Mouse (Mus musculus) lung, embryonic 15.5 days (tissue): Measurements from ENCODE around the gene Plekha7. TPM values are rescaled to one million over a fixed set of nuclear protein-coding genes. Genes with fewer than 3 reads are reported as not detected.

Source experiments
- ATAC-seq: fragments of 200-750 bp; cut with Nextera tagmentation; 2 replicates; pipeline ENCODE4 v1.8.0; 2017; ENCODE audit warnings: moderate number of reproducible peaks, borderline replicate concordance; ENCODE audit not compliant: low FRiP score, low TSS enrichment; ENCODE audit errors: extremely low read depth
- H3K27ac ChIP-seq: fragments of 300-500 bp; sonication (generic); 2 replicates; pipeline ENCODE4 v1.5.1; 2015; ENCODE audit warnings: moderate library complexity, mild to moderate bottlenecking, inconsistent platforms
- H3K27me3 ChIP-seq: fragments of 300-500 bp; sonication (generic); 2 replicates; pipeline ENCODE4 v1.6.1; 2015; ENCODE audit warnings: inconsistent platforms
- H3K36me3 ChIP-seq: fragments of 300-500 bp; sonication (generic); 2 replicates; pipeline ENCODE4 v1.6.1; 2015; ENCODE audit warnings: inconsistent platforms
- H3K4me1 ChIP-seq: fragments of 300-500 bp; sonication (generic); 2 replicates; pipeline ENCODE4 v1.6.1; 2015; ENCODE audit warnings: inconsistent platforms
- H3K4me2 ChIP-seq: fragments of 300-500 bp; sonication (generic); 2 replicates; pipeline ENCODE4 v1.6.1; 2015; ENCODE audit warnings: inconsistent platforms, mild to moderate bottlenecking, moderate library complexity
- H3K4me3 ChIP-seq: fragments of 300-500 bp; sonication (generic); 2 replicates; pipeline ENCODE4 v1.5.1; 2015; ENCODE audit warnings: mild to moderate bottlenecking, inconsistent platforms
- H3K9ac ChIP-seq: fragments of 300-500 bp; sonication (generic); 2 replicates; pipeline ENCODE4 v1.6.1; 2015; ENCODE audit warnings: inconsistent platforms
- H3K9me3 ChIP-seq: fragments of 300-500 bp; sonication (generic); 2 replicates; pipeline ENCODE4 v1.6.1; 2016; ENCODE audit warnings: inconsistent platforms
- WGBS: fragments of 180-500 bp; shearing (Covaris S2); methylation state at CpG from one replicate; pipeline ENCODE4 v1.1.7; 2015; 5-methylcytosine and 5-hydroxymethylcytosine counted together
- polyA plus RNA-seq: library from polyadenylated mRNA; unstranded; fragments of >200 nt; fragmentation: Nextera tagmentation; extraction: Ambion mirVana; gene quantifications from 2 replicates; pipeline ENCODE4 v1.2.1, GENCODE M21; 2015

Plekha7 gene
- polyA plus RNA-seq: 12.1 and 15.1 TPM in 2 replicates

DNA sequence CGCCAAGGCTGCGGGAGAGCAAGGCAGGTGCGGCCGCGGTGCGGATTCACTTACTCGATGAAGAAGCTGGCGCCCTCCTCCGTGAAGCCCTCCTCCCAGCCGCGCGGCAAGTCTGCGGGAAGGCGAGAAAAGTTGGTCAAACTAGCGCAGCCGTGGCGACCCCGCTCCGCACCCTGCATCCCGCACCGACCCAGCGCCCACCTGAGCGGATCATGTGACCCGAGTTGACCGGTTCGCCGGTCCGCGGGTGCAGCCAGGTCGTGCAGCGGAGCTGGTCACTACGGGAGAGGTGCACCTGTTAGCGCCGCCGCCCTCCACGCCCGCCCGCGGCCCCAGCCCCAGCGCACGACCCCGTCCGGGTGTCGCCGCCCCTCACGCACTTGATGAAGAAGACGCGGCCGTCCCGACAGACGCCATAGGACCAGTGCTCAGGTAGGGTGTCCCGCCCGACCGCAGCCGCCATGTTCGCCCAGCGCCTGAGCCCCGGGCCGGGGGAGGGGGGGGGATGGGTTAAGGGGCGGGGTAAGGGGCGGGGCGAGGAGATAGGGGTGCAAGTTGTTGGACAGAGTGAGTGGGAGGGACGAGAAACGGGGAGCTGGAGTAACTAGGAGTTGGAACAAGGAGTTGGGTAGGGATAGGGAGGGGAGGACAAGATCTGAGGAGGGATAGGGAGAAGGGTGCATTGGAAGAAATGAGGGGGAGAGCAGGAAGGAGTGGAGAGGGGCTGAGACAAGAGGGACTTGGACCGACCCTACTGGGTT is at the start of gene Plekha7:
Plekha7 (minus strand) TSS at position 506 of the 761 bp plus-strand sequence.
- peak; percentile 68 for ATAC-seq

GRCm38 (mm10) chr7:116336226-116336625 is 28.1 kb upstream of the Plekha7 start:
- 24% methylated on average over 1 of the region's 1 CpGs for WGBS
- ATAC-seq: no peak
- Histone ChIP-seq H3K36me3 (peaks cover 30% of the 10 kb centered on the region), H3K4me2 (no peak overlapping the region), H3K27ac (no peak overlapping the region), H3K9ac (no peak overlapping the region), H3K27me3 (no peaks in the 10 kb centered on the region), H3K9me3 (no peaks in the 10 kb centered on the region), H3K4me3 (no peak overlapping the region), H3K4me1 (peaks cover 24% of the 10 kb centered on the region)

More for the DNA sequence above, at the start of gene Plekha7:
- no peaks in the 10 kb centered on the region for H3K36me3 ChIP-seq
- peaks cover 23% of the 10 kb centered on the region for H3K4me1 ChIP-seq
- no peaks in the 10 kb centered on the region for H3K9me3 ChIP-seq
- H3K27me3 ChIP-seq: peaks cover 18% of the 10 kb centered on the region; the same call in 1 of the 2 replicates
- peak within 1 kb of the TSS; percentile 88 for H3K27ac ChIP-seq
- peak within 1 kb of the TSS; percentile 95 for H3K4me2 ChIP-seq
- peak within 1 kb of the TSS; percentile 55 for H3K9ac ChIP-seq
- WGBS: under 1% methylated on average over 48 of the region's 65 CpGs
- peak within 1 kb of the TSS; percentile 55 for H3K4me3 ChIP-seq

DNA sequence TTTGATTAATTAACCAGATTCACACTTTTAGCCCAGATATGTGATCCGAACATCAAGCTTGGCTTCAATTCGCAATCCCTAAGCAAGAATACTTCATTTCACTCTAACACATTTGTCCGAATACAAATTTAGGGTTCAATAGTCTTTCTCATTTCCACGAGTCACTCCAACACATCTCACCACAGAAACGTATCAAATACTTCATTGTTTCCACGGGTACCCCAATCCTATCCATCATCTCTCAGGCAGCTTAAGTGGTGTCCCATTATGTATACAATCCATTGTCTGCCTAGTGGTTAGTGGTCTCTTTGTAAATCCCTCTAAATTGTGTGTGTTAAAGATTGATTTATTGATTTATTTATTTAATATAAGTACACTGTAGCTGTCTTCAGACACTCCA is 27.0 kb upstream of the Plekha7 start:
- Histone ChIP-seq H3K4me1 (peaks cover 24% of the 10 kb centered on the region), H3K27ac (no peak overlapping the region), H3K27me3 (no peaks in the 10 kb centered on the region), H3K9me3 (no peaks in the 10 kb centered on the region), H3K4me2 (peak overlapping the region; percentile 67), H3K4me3 (peak overlapping the region; percentile 82), H3K9ac (peak overlapping the region; percentile 69; the same call in 1 of the 2 replicates), H3K36me3 (peaks cover 35% of the 10 kb centered on the region)
- WGBS: 52% methylated on average over 6 of the region's 6 CpGs
- ATAC-seq: no peak

DNA sequence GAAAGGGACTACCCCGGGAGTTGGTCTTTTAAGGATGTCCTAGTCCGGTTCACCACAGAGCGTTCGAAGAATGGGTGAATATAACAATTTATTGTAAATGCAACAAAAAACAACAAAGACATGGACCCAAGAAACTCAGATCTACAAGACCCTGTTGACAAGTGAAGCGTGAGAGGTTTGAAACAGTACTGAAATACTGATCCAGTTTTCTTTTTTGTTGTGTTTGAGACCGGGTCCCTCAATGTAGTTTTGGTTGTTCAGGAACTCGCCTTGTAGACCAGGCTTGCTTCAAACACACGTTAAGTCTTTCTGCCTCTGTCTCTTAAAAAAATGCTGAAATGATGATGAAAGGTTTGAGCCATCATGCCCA is 26.5 kb upstream of the Plekha7 start:
- ATAC-seq: no peak
- H3K27me3 ChIP-seq: no peaks in the 10 kb centered on the region
- peak overlapping the region; percentile 69 for H3K9ac ChIP-seq
- H3K4me1 ChIP-seq: peaks cover 24% of the 10 kb centered on the region
- peak overlapping the region; percentile 69 for H3K27ac ChIP-seq
- H3K4me2 ChIP-seq: peak overlapping the region; percentile 67
- H3K36me3 ChIP-seq: peaks cover 35% of the 10 kb centered on the region
- H3K4me3 ChIP-seq: peak overlapping the region; percentile 82
- 13% methylated on average over 8 of the region's 8 CpGs for WGBS
- no peaks in the 10 kb centered on the region for H3K9me3 ChIP-seq

DNA sequence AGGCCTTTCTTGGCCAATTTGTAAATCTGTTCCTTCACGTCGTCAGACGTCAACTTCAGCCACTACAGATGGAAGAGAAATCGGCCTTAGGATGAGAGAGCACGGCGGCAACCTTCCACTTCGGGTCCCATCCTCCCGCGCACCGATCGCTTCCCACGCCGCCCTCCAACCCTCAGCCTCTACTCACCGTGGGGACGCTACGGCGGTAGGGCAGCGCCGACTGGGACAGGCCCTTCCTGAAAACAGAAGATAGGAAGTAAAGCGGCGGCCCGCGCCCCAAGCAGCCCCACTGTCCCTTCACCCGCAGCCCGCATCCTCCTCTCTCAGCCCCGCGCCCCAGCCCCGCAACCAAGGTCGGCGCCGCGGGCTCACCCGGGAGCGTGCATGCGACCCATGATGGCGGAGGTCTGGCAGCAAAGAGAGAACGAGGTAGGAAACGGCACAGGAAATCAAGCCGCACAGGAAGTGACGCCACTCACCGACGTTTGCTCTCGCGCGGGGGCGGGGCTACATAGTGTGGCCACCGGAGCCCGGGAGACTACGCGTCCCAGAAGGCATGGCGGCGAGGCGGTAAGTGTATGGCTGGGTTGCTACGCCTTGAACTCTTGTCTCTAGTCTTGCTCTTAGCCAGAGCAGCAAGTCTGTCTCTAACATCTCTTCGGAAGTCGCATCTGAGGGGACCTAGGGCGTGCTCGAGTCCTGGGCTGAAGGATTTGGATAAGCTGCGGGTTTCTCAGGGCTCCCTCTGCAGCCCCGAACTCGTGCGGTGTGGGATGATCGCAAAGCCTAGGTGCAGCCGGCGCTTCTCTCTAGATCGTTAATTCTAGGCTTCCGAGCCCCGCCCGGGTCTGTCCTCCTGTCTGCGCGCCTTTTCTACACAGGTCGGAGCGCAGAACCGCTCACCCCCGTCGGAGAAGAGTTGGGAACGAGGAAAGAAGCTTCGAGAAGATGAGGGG is 25.8 kb upstream of the Plekha7 start, which contains the start of gene Rps13:
Rps13 (minus strand) TSS at position 483 of the 956 bp plus-strand sequence.
- H3K4me3 ChIP-seq: peak within 1 kb of the TSS; percentile 82
- peak within 1 kb of the TSS; percentile 67 for H3K4me2 ChIP-seq
- H3K4me1 ChIP-seq: peaks cover 24% of the 10 kb centered on the region
- peak; percentile 99 for ATAC-seq
- H3K9me3 ChIP-seq: no peaks in the 10 kb centered on the region
- peak within 1 kb of the TSS; percentile 83 for H3K27ac ChIP-seq
- H3K9ac ChIP-seq: peak within 1 kb of the TSS; percentile 97
- no peaks in the 10 kb centered on the region for H3K27me3 ChIP-seq
- peaks cover 36% of the 10 kb centered on the region for H3K36me3 ChIP-seq
- WGBS: under 1% methylated on average over 78 of the region's 78 CpGs

- no peaks in the 10 kb centered on the region for H3K9me3 ChIP-seq
- 92% methylated on average over 2 of the region's 2 CpGs for WGBS
- no peak overlapping the region for H3K9ac ChIP-seq
- H3K4me1 ChIP-seq: peaks cover 24% of the 10 kb centered on the region
- H3K27ac ChIP-seq: no peak overlapping the region
- H3K4me2 ChIP-seq: no peak overlapping the region
- no peak overlapping the region for H3K4me3 ChIP-seq
- no peaks in the 10 kb centered on the region for H3K27me3 ChIP-seq
- no peak for ATAC-seq
- peaks cover 38% of the 10 kb centered on the region for H3K36me3 ChIP-seq
These were observed 23.1 kb upstream of the Plekha7 start for GRCm38 (mm10) chr7:116331246-116331645.

GRCm38 (mm10) chr7:116329858-116330257 is 21.7 kb upstream of the Plekha7 start:
- H3K27me3 ChIP-seq: no peaks in the 10 kb centered on the region
- peaks cover 16% of the 10 kb centered on the region for H3K4me1 ChIP-seq
- no peak overlapping the region for H3K27ac ChIP-seq
- H3K4me3 ChIP-seq: no peak overlapping the region
- H3K4me2 ChIP-seq: no peak overlapping the region
- H3K9ac ChIP-seq: no peak overlapping the region
- WGBS: 86% methylated on average over 4 of the region's 4 CpGs
- peaks cover 38% of the 10 kb centered on the region for H3K36me3 ChIP-seq
- H3K9me3 ChIP-seq: no peaks in the 10 kb centered on the region
- ATAC-seq: no peak

- H3K4me2 ChIP-seq: no peak overlapping the region
- no peak overlapping the region for H3K4me3 ChIP-seq
- WGBS: 74% methylated on average over 7 of the region's 7 CpGs
- peaks cover 15% of the 10 kb centered on the region for H3K4me1 ChIP-seq
- H3K9ac ChIP-seq: no peak overlapping the region
- H3K9me3 ChIP-seq: no peaks in the 10 kb centered on the region
- no peak overlapping the region for H3K27ac ChIP-seq
- no peak for ATAC-seq
- no peaks in the 10 kb centered on the region for H3K27me3 ChIP-seq
- H3K36me3 ChIP-seq: peaks cover 38% of the 10 kb centered on the region
These were observed 20.6 kb upstream of the Plekha7 start for GRCm38 (mm10) chr7:116328777-116329176.

DNA sequence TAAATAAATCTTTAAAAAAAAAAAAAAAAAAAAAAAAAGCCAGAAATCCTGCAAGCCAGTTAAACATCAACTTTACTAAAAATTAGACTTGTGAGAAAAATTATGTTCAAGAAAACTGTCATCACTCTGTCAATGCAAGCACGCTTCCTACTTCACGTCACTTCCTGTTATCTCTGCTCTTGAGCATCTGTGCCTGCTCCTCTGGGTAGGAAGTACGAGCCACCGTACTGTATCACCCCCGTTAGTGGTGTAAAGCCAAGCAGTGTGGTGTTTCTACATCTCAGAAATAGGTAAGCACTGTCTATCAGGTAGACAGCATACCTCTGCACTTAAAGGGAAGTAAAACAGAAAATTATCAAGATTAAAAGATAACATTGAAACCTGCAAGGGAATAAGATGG is 19.7 kb upstream of the Plekha7 start:
- H3K4me2 ChIP-seq: no peak overlapping the region
- 65% methylated on average over 5 of the region's 5 CpGs for WGBS
- H3K9me3 ChIP-seq: no peaks in the 10 kb centered on the region
- peaks cover 15% of the 10 kb centered on the region for H3K4me1 ChIP-seq
- ATAC-seq: no peak
- H3K4me3 ChIP-seq: no peak overlapping the region
- H3K36me3 ChIP-seq: peaks cover 38% of the 10 kb centered on the region
- no peak overlapping the region for H3K27ac ChIP-seq
- no peaks in the 10 kb centered on the region for H3K27me3 ChIP-seq
- no peak overlapping the region for H3K9ac ChIP-seq

DNA sequence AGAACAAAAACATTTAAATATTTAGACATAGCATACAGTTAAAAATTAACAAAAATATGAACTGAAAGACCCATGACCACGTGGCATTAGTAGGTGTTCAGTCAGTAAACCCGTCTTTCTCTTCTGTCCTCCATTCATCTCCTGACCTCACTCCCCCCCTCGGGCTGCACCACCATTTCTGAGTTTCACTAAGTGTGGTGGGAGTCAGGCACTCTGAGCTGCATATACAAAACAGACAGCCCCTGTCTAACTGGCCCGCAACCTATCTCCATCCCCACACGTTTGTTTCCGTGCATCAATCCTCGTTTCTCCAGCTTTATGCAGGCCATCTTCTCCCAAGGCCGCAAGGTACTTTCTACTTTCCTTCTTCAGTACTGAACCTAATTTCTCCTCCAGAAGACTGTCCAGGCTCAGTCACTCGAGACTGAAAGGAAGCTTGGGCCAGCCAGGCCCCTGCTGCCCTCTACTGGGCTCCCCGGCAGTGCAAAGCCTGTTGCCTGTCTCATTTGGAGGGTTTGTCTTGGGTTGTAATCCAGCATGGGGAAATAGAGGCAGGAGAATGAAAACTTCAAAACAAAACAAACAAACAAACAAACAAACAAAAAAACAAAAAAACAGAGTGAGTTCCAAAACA is 15.3 kb upstream of the Plekha7 start:
- 25% methylated on average over 10 of the region's 10 CpGs for whole genome bisulfite sequencing
- peak; percentile 75; the same call in 1 of the 2 replicates for ATAC-seq
- no peaks in the 10 kb centered on the region for H3K9me3 ChIP-seq

GRCm38 (mm10) chr7:116309456-116309855 is 1.3 kb upstream of the Plekha7 start:
- H3K9ac ChIP-seq: peak overlapping the region; percentile 27; the same call in 1 of the 2 replicates
- H3K4me3 ChIP-seq: no peak overlapping the region
- peaks cover 23% of the 10 kb centered on the region for H3K4me1 ChIP-seq
- 0 out of 2 replicates have a peak overlapping the region, but pooled peaks have one; percentile 26 for H3K27ac ChIP-seq
- no peak for ATAC-seq
- H3K27me3 ChIP-seq: peaks cover 18% of the 10 kb centered on the region; the same call in 1 of the 2 replicates
- H3K36me3 ChIP-seq: no peaks in the 10 kb centered on the region
- H3K9me3 ChIP-seq: no peaks in the 10 kb centered on the region
- WGBS: 5% methylated on average over 9 of the region's 9 CpGs
- peak overlapping the region; percentile 95 for H3K4me2 ChIP-seq

More for the DNA sequence above, 15.3 kb upstream of the Plekha7 start:
- Histone ChIP-seq H3K27ac (no peak overlapping the region), H3K4me1 (peaks cover 2% of the 10 kb centered on the region; the same call in 1 of the 2 replicates), H3K4me3 (no peak overlapping the region), H3K4me2 (peak overlapping the region; percentile 31; the same call in 1 of the 2 replicates), H3K27me3 (no peaks in the 10 kb centered on the region), H3K9ac (no peak overlapping the region), H3K36me3 (no peaks in the 10 kb centered on the region)
